Mouse (Mus musculus) spleen, adult 2 months (tissue): ENCODE results near the gene Glrx5. TPM values are rescaled to one million over a fixed set of nuclear protein-coding genes. Genes with fewer than 3 reads are reported as not detected.
A peak's percentile ranks its signal among the peaks of the same experiment; 100 is the strongest.

Source experiments
- DNase-seq, 2 experiments: peaks; one replicate each; pipeline versions ENCODE4 v3.0.0 to v3.0.0-alpha.2; 2012 to 2021; ENCODE audit warnings: low spot score in 2 of 2, low read depth in 1 of 2
- H3K27ac ChIP-seq: fragments of 200-500 bp; 2 replicates; pipeline ENCODE4 v1.5.1; 2012; ENCODE audit warnings: low read length, inconsistent platforms; ENCODE audit not compliant: insufficient read depth
- H3K27me3 ChIP-seq: fragments of 200-500 bp; 2 replicates; pipeline ENCODE4 v1.6.1; 2012; ENCODE audit warnings: mild to moderate bottlenecking, moderate library complexity, low read length, inconsistent platforms; ENCODE audit not compliant: control insufficient read depth, insufficient read depth
- H3K36me3 ChIP-seq: fragments of 200-500 bp; 2 replicates; pipeline ENCODE4 v1.6.1; 2012; ENCODE audit warnings: mild to moderate bottlenecking, low read length, inconsistent platforms; ENCODE audit not compliant: control insufficient read depth, insufficient read depth
- H3K4me1 ChIP-seq: fragments of 200-500 bp; 2 replicates; pipeline ENCODE4 v1.6.1; 2011; ENCODE audit warnings: inconsistent platforms; ENCODE audit not compliant: control insufficient read depth, insufficient read depth, insufficient read length
- H3K4me3 ChIP-seq: fragments of 200-500 bp; 2 replicates; pipeline ENCODE4 v1.5.1; 2011; ENCODE audit warnings: mild to moderate bottlenecking, inconsistent platforms; ENCODE audit not compliant: insufficient read depth, insufficient read length; ENCODE audit errors: extremely low read depth
- CTCF ChIP-seq: fragments of 200-500 bp; IDR thresholded peaks from 2 replicates; pipeline ENCODE4 v1.5.1; 2011; ENCODE audit warnings: mild to moderate bottlenecking, inconsistent platforms; ENCODE audit not compliant: insufficient read depth, insufficient read length, insufficient replicate concordance; ENCODE audit errors: extremely low read depth
- POLR2A ChIP-seq: fragments of 200-500 bp; IDR thresholded peaks from 2 replicates; pipeline ENCODE4 v1.6.1; 2011; ENCODE audit warnings: low read depth, low read length, inconsistent platforms
- WGBS: fragments of 180-500 bp; shearing (Covaris S2); methylation state at CpG from one replicate; pipeline ENCODE4 v1.1.7; 2018; 5-methylcytosine and 5-hydroxymethylcytosine counted together
- polyA plus RNA-seq: library from polyadenylated mRNA; depleted of rRNA; stranded (reverse); fragments of >200 nt; gene quantifications from 2 replicates; pipeline ENCODE4 v1.2.3, GENCODE M21; 2012

The Glrx5 gene
- polyA plus RNA-seq, 1 experiment: 102 TPM

DNA sequence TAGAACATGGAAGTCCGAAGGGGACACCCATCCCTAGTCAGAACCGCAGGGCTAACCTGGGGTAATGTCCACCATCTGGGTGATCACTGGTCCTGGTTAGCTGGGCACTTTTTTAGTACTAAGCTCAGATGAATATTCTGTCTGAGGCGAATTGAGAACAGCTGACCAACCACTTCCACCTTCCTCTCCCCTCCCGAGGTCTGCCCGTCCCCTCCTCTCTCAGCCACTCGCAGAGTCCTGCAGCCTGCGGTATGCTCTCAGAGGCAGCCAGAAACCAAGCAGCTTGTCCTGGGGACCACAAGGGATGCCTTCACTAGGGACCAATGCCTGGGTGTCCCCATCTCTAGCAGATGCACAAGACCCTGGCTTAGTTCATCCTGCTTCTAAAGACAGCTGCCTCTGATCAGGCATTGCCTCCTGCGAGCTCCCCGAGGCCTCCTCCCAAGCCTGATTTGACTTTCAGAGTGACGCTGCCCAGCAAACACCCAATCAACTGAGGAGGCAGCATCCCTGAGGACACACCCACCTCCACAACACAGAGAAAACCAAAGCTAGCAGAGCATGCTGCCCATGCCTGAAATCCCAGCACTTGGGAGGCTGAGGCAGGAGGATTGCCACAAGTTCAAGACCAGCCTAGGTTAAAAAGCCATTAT, 34.7 kb upstream of the Glrx5 start:
- no peak for DNase-seq
- Histone ChIP-seq H3K27me3 (no peaks in the 10 kb centered on the region), H3K27ac (peak overlapping the region; percentile 17; the same call in 1 of the 2 replicates), H3K4me1 (peaks cover 38% of the 10 kb centered on the region), H3K4me3 (no peak overlapping the region), H3K36me3 (no peaks in the 10 kb centered on the region)
- no peak for TF ChIP-seq POLR2A
- TF ChIP-seq CTCF: no peak
- whole genome bisulfite sequencing: 33% methylated on average over 10 of the region's 10 CpGs

DNA sequence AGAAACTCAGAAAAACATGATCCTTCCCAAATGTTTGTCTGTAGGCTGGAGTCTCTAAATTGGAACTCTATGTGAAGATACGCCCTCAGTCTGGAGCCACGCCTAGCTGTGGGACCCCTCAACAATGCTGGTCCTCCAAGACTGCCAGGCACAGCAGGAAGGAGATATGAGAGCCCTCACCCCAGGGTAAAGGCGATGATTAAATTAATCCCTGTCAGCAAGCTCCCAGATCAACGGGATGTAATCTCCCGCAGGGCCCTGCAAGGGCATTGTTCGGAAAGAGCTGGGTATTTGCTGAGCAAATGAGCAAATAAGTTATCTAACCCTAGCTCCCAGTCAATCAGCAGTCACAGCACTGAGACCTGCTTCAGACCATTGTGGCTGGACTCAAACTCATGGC, 33.9 kb upstream of the Glrx5 start:
- WGBS: 87% methylated on average over 6 of the region's 6 CpGs
- Histone ChIP-seq H3K4me3 (no peak overlapping the region), H3K27me3 (no peaks in the 10 kb centered on the region), H3K36me3 (no peaks in the 10 kb centered on the region), H3K4me1 (peaks cover 41% of the 10 kb centered on the region), H3K27ac (no peak overlapping the region)
- no peak for DNase-seq
- no peak for TF ChIP-seq CTCF

- Histone ChIP-seq H3K36me3 (no peaks in the 10 kb centered on the region), H3K4me1 (peaks cover 47% of the 10 kb centered on the region), H3K27me3 (no peaks in the 10 kb centered on the region), H3K27ac (no peak overlapping the region), H3K4me3 (no peak overlapping the region)
- TF ChIP-seq POLR2A: no peak
- TF ChIP-seq CTCF: no peak
- WGBS: 37% methylated on average over 8 of the region's 8 CpGs
- DNase-seq: no peak
These were observed 33.3 kb upstream of the Glrx5 start for GRCm38 (mm10) chr12:104999171-104999570.

DNA sequence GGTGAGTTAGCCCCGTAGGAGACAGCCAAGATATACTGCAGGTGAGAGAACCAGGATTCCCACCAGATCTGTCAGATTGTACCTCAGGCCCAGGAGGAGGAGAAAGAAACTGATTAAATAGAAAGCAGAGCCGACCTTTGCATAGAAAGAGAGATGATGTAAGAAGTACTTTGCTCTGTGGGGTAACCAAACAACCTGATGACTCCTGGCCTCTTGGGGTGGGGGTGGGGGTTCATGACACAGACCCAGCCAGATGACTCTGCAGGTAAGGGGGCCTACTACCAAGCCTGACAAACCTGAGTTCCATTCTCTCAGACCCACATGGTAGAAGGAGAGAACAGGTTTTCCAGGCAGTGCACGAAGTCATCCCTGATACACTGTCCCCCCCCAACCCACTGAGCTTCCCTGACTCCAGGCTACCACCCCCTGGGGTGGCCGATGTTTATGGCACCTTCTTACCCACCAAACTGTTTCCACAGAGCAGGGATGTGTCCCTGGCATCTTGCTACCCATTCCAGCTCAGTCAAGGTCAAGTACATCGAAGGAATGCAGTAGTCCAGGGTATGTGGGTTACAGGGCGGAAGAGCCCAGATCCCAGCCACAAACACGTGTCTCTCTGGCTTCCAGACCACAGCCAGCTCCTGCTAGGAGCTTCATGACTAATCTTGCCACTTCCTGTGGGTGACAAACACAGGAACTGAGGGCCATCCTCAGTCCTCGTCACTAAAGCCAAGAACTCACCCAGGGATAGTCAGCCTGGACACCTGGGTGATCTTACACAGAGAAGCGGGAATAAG, 31.8 kb upstream of the Glrx5 start:
- TF ChIP-seq POLR2A: no peak
- TF ChIP-seq CTCF: no peak
- Histone ChIP-seq H3K4me3 (no peak overlapping the region), H3K27ac (no peak overlapping the region), H3K36me3 (no peaks in the 10 kb centered on the region), H3K27me3 (no peaks in the 10 kb centered on the region), H3K4me1 (peaks cover 47% of the 10 kb centered on the region)
- DNase-seq: no peak
- WGBS: 41% methylated on average over 9 of the region's 9 CpGs

GRCm38 (mm10) chr12:105001317-105001716, 31.2 kb upstream of the Glrx5 start:
- no peak overlapping the region for H3K4me3 ChIP-seq
- peaks cover 44% of the 10 kb centered on the region for H3K4me1 ChIP-seq
- no peaks in the 10 kb centered on the region for H3K36me3 ChIP-seq
- no peak for DNase-seq
- no peaks in the 10 kb centered on the region for H3K27me3 ChIP-seq
- 24% methylated on average over 9 of the region's 9 CpGs for WGBS
- no peak for TF ChIP-seq POLR2A
- no peak for TF ChIP-seq CTCF
- H3K27ac ChIP-seq: no peak overlapping the region

GRCm38 (mm10) chr12:105002340-105003132, 30.0 kb upstream of the Glrx5 start:
- 63% methylated on average over 10 of the region's 10 CpGs for WGBS
- TF ChIP-seq POLR2A: no peak
- TF ChIP-seq CTCF: no peak
- H3K4me1 ChIP-seq: peaks cover 41% of the 10 kb centered on the region
- no peaks in the 10 kb centered on the region for H3K36me3 ChIP-seq
- no peak overlapping the region for H3K4me3 ChIP-seq
- no peaks in the 10 kb centered on the region for H3K27me3 ChIP-seq
- no peak overlapping the region for H3K27ac ChIP-seq
- no peak for DNase-seq
